Mouse (Mus musculus) thymus, adult 2 months (tissue): ENCODE results near the gene Opcml. TPM values are rescaled to one million over a fixed set of nuclear protein-coding genes. Genes with fewer than 3 reads are reported as not detected.

Experiments
- DNase-seq: peaks from one replicate; pipeline ENCODE4 v3.0.0; 2021
- H3K27ac ChIP-seq: fragments of 200-500 bp; 2 replicates; pipeline ENCODE4 v1.5.1; 2012; ENCODE audit warnings: low read length, control low read depth; ENCODE audit not compliant: control insufficient read depth, insufficient read depth
- H3K27me3 ChIP-seq: fragments of 200-500 bp; 2 replicates; pipeline ENCODE4 v1.6.1; 2012; ENCODE audit warnings: mild to moderate bottlenecking, low read length, moderate library complexity, mixed read lengths; ENCODE audit not compliant: control insufficient read depth, insufficient read depth
- H3K36me3 ChIP-seq: fragments of 200-500 bp; 2 replicates; pipeline ENCODE4 v1.6.1; 2012; ENCODE audit warnings: mild to moderate bottlenecking, low read length, moderate library complexity; ENCODE audit not compliant: control insufficient read depth, insufficient read depth
- H3K4me1 ChIP-seq: fragments of 200-500 bp; replicated peaks from 2 replicates; pipeline ENCODE4 v1.6.1; 2012; ENCODE audit warnings: low read length; ENCODE audit not compliant: control insufficient read depth, insufficient read depth
- H3K4me3 ChIP-seq: fragments of 200-500 bp; 2 replicates; pipeline ENCODE4 v1.5.1; 2012; ENCODE audit warnings: mild to moderate bottlenecking, low read length, control low read depth, moderate library complexity; ENCODE audit not compliant: control insufficient read depth, insufficient read depth
- CTCF ChIP-seq: fragments of 200-500 bp; IDR thresholded peaks from 2 replicates; pipeline ENCODE4 v1.5.1; 2012; ENCODE audit warnings: mild to moderate bottlenecking, control low read depth, low read length, moderate library complexity, borderline replicate concordance; ENCODE audit not compliant: control insufficient read depth, poor library complexity, insufficient read depth; ENCODE audit errors: extremely low read depth
- POLR2A ChIP-seq: fragments of 200-500 bp; IDR thresholded peaks from 2 replicates; pipeline ENCODE4 v1.6.1; 2012; ENCODE audit warnings: mild to moderate bottlenecking, low read length, control low read depth, moderate library complexity; ENCODE audit not compliant: control insufficient read depth, poor library complexity, insufficient read depth; ENCODE audit errors: extremely low read depth
- WGBS: fragments of 180-500 bp; shearing (Covaris S2); methylation state at CpG from one replicate; pipeline ENCODE4 v1.1.7; 2018; 5-methylcytosine and 5-hydroxymethylcytosine counted together
- polyA plus RNA-seq: library from polyadenylated mRNA; depleted of rRNA; stranded (reverse); fragments of >200 nt; gene quantifications from 2 replicates; pipeline ENCODE4 v1.2.3, GENCODE M21; 2012

The Opcml gene
- polyA plus RNA-seq, 1 experiment = 0.82 TPM

GRCm38 (mm10) chr9:28028788-28029393 lies 238.3 kb downstream of the Opcml start:
- WGBS = 90% methylated on average over 7 of the region's 7 CpGs
- TF ChIP-seq CTCF (no peak), POLR2A (no peak)
- Histone ChIP-seq H3K4me3 (no peak overlapping the region), H3K27me3 (no peaks in the 10 kb centered on the region), H3K36me3 (no peaks in the 10 kb centered on the region), H3K4me1 (no peaks in the 10 kb centered on the region), H3K27ac (no peak overlapping the region)
- no peak for DNase-seq

DNA sequence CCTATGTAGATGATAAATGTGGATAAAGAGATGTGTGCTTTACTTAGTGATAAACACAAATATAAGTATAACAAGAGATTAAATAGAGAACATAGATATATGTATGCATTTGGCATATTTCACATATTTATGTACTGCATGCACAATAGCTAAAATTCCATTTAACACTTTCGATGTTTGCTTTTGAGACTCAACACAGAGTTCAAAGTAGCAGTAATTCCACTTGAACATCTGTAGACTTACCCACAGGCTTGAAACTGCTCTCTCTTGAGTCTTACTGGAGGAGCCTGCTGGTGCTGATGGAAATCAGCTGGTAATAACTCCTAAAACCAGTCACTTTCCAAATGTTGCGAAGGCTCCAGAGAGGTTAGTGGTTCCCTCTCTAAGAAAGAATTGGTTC lies 258.6 kb downstream of the Opcml start:
- DNase-seq = no peak
- WGBS = 97% methylated on average over 2 of the region's 2 CpGs
- no peak for TF ChIP-seq POLR2A
- TF ChIP-seq CTCF = no peak
- Histone ChIP-seq H3K36me3 (no peaks in the 10 kb centered on the region), H3K4me3 (no peak overlapping the region), H3K4me1 (no peaks in the 10 kb centered on the region), H3K27me3 (no peaks in the 10 kb centered on the region), H3K27ac (no peak overlapping the region)

DNA sequence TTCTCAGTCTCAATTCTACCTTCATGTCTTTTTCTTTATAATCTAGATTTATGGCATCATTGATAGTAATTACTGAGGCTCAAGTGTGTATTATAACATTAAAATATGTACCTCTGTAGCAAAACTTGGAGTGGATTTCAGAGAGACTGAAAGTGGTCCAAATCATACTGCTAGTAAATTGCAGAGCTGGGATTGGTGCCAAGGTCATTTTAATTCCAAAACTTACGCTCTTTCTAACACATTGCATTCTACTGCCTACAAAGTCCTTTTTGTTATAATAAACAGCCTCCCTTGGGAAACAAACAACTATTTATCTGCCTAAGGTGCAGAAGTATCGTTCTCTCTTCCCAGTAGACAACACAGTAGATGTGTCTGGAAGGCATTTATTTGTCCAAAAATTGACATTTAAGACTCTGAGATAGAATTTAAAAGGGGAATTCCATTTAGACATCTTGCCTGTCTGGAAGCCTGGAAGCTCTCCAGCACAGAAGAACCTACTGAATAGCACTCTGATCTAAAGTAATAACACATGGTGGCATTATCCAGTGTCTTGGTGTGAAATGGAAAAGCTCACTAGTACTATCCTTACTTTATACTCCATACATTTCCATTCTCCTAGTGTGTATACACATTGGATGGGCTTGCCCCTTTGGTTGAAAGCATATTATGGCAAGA lies 266.7 kb downstream of the Opcml start:
- no peak overlapping the region for H3K27ac ChIP-seq
- no peak for DNase-seq
- TF ChIP-seq CTCF (no peak), POLR2A (no peak)
- H3K4me3 ChIP-seq = no peak overlapping the region
- no peaks in the 10 kb centered on the region for H3K27me3 ChIP-seq
- 73% methylated on average over 2 of the region's 2 CpGs for WGBS
- no peaks in the 10 kb centered on the region for H3K36me3 ChIP-seq
- H3K4me1 ChIP-seq = no peaks in the 10 kb centered on the region

- DNase-seq = no peak
- Histone ChIP-seq H3K4me3 (no peak overlapping the region), H3K27ac (no peak overlapping the region), H3K4me1 (no peaks in the 10 kb centered on the region), H3K27me3 (no peaks in the 10 kb centered on the region), H3K36me3 (no peaks in the 10 kb centered on the region)
- TF ChIP-seq POLR2A (no peak), CTCF (no peak)
Measured at GRCm38 (mm10) chr9:28065126-28065525, 274.6 kb downstream of the Opcml start.

DNA sequence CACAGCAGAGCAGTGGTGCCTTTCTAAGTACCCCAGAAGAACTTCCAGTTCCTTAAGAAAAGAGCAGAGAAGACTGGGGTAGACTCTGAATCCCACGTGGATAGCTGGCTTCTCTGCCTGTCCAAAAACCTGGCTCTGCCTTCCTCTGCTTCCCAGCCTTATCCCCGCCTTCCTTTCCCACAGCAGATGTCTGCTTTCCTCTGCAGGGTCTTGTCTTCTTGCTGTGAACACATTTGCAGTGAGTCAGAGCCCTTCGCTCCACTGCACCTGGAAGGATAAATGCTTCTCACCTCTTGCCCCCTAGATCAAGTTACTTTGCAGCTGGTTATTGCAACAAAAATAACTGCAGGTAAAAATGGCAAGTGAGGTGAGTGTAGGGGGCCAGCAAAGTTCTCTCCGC lies 290.1 kb downstream of the Opcml start:
- DNase-seq = no peak
- TF ChIP-seq POLR2A (no peak), CTCF (no peak)
- H3K4me3 ChIP-seq = no peak overlapping the region
- WGBS = 74% methylated on average over 4 of the region's 4 CpGs
- H3K36me3 ChIP-seq = no peaks in the 10 kb centered on the region
- H3K27ac ChIP-seq = no peak overlapping the region
- no peaks in the 10 kb centered on the region for H3K4me1 ChIP-seq
- no peaks in the 10 kb centered on the region for H3K27me3 ChIP-seq

- WGBS = 95% methylated on average over 3 of the region's 3 CpGs
- H3K4me1 ChIP-seq = no peaks in the 10 kb centered on the region
- TF ChIP-seq POLR2A (no peak), CTCF (no peak)
- no peaks in the 10 kb centered on the region for H3K36me3 ChIP-seq
- no peak for DNase-seq
- H3K4me3 ChIP-seq = no peak overlapping the region
- no peak overlapping the region for H3K27ac ChIP-seq
- no peaks in the 10 kb centered on the region for H3K27me3 ChIP-seq
Measured at GRCm38 (mm10) chr9:28083754-28084153, 293.2 kb downstream of the Opcml start.
